ENCODE assay signal across 12 mouse cellular contexts in the genomic region with DNA sequence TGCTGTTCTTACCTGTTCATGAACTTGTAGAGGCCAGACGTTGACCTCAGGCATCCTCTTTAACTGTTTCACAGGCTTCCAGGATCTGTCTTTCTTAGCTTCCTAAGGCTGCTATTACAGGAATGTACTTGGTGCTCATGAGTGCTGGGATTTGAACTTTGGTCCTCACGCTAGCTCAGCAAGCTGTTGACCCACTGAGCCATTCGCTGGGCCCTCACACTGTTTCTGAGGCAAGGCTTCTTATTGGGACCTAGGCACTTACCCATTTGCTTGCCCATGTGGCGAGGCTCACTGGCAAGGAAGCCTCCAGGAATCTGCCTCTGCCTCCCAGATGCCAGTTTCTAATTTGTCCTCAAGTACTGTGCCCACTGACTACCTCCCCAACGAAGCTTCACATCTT. TPM values are rescaled to one million over a fixed set of nuclear protein-coding genes. Genes with fewer than 3 reads are reported as not detected.
DNase-seq lines count a peak whose midpoint lies in the region; ATAC-seq and TF ChIP-seq lines count a peak whose summit lies in the region.
"Had no signal": no experiment of that assay in that cellular context is flagged by ENCODE, and none has a peak within 500 bp of the region (broad histone marks: within the 10 kb centered on the region; RNA-seq: fewer than 3 reads in every experiment).

No protein-coding gene starts in this region.

- DNase-seq in heart, postnatal 25 days (ENCODE audit: low spot score): no peak
- no peak for DNase-seq in lung, postnatal 10 days
- no peak for DNase-seq in liver, postnatal 0 days
- no peak for DNase-seq in adrenal gland, adult 18-20 months (ENCODE audit: low spot score in 2 of 2)
- DNase-seq: gastrocnemius, postnatal 10 days; thymus, adult 18-20 months had no signal

- H3K27me3 ChIP-seq in heart, embryonic 11.5 days (ENCODE audit: control insufficient read depth, insufficient read depth, low read length): 0 out of 2 replicates have a peak, but pooled peaks cover 2% of the 10 kb centered on the region
- H3K27me3 ChIP-seq in lung, embryonic 16.5 days (ENCODE audit: control insufficient read depth, insufficient read depth, low read depth, low read length): no peaks in the 10 kb centered on the region; the same call in 1 of the 2 replicates
- H3K27me3 ChIP-seq in intestine, embryonic 15.5 days (replicated peaks): no peaks in the 10 kb centered on the region
- 0 out of 2 replicates have a peak, but pooled peaks cover 2% of the 10 kb centered on the region for H3K27me3 ChIP-seq in liver, postnatal 0 days (ENCODE audit: insufficient read depth, low read length)

- peak overlapping the region; percentile 86; the same call in 1 of the 2 replicates for H3K4me2 ChIP-seq in heart, embryonic 11.5 days
- peak overlapping the region; percentile 61 for H3K4me2 ChIP-seq in lung, embryonic 16.5 days (ENCODE audit: low read depth, low read length)
- H3K4me2 ChIP-seq in intestine, embryonic 15.5 days (replicated peaks): peak overlapping the region; percentile 76
- H3K4me2 ChIP-seq in liver, postnatal 0 days (ENCODE audit: low read depth, low read length): peak overlapping the region; percentile 97; the same call in 1 of the 2 replicates

- no peak for ATAC-seq in heart, embryonic 11.5 days (replicated peaks; ENCODE audit: insufficient number of reproducible peaks, low FRiP score, low TSS enrichment)
- no peak for ATAC-seq in lung, embryonic 16.5 days (ENCODE audit: low read depth)
- no peak for ATAC-seq in intestine, embryonic 15.5 days
- ATAC-seq in liver, postnatal 0 days: no peak
- ATAC-seq in inflammation-experienced regulatory T-cells, adult 6 months: no peak
- ATAC-seq: activated CD4-positive, CD25-positive, alpha-beta regulatory T cell, adult 4 months had no signal

- no peak overlapping the region for H3K9ac ChIP-seq in heart, embryonic 11.5 days (ENCODE audit: low read depth, low read length)
- H3K9ac ChIP-seq in lung, embryonic 16.5 days (ENCODE audit: low read length): no peak overlapping the region
- no peak overlapping the region for H3K9ac ChIP-seq in intestine, embryonic 15.5 days
- H3K9ac ChIP-seq in liver, postnatal 0 days (replicated peaks): peak overlapping the region; percentile 95; the same call in 1 of the 2 replicates

- peak overlapping the region; percentile 100; the same call in 1 of the 2 replicates for H3K4me3 ChIP-seq in heart, embryonic 11.5 days (ENCODE audit: low read depth, low read length)
- no peak overlapping the region for H3K4me3 ChIP-seq in lung, embryonic 16.5 days (ENCODE audit: low read length)
- H3K4me3 ChIP-seq in intestine, embryonic 15.5 days (replicated peaks): no peak overlapping the region; the same call in 1 of the 2 replicates
- no peak overlapping the region for H3K4me3 ChIP-seq in liver, postnatal 0 days (ENCODE audit: low read depth, low read length)

- H3K27ac ChIP-seq in heart, embryonic 11.5 days (ENCODE audit: low read depth, low read length): no peak overlapping the region
- H3K27ac ChIP-seq in lung, embryonic 16.5 days (ENCODE audit: low read length): no peak overlapping the region
- no peak overlapping the region for H3K27ac ChIP-seq in intestine, embryonic 15.5 days
- H3K27ac ChIP-seq in liver, postnatal 0 days (ENCODE audit: low read depth): no peak overlapping the region

- TF ChIP-seq CTCF in liver, postnatal 0 days (IDR thresholded peaks at IDR 0.05; ENCODE audit: low read depth): no peak

- intact Hi-C loops in heart, postnatal 25 days (cut with DNase I): loop anchor here (5.0 kb wide), 2 partner anchors 37 to 113 kb away; a partner anchor contains a TSS

- H3K9me3 ChIP-seq in heart, embryonic 11.5 days (replicated peaks; ENCODE audit: control insufficient read depth, low read length): no peaks in the 10 kb centered on the region
- H3K9me3 ChIP-seq in lung, embryonic 16.5 days (ENCODE audit: control insufficient read depth, low read length): no peaks in the 10 kb centered on the region
- no peaks in the 10 kb centered on the region for H3K9me3 ChIP-seq in intestine, embryonic 15.5 days
- no peaks in the 10 kb centered on the region for H3K9me3 ChIP-seq in liver, postnatal 0 days (ENCODE audit: low read length)

- WGBS in heart, embryonic 11.5 days (ENCODE audit: insufficient replicate concordance): 44% methylated on average over 5 of the region's 5 CpGs
- WGBS in lung, embryonic 16.5 days: 46% methylated on average over 5 of the region's 5 CpGs
- 46% methylated on average over 5 of the region's 5 CpGs for WGBS in intestine, embryonic 15.5 days
- WGBS in liver, postnatal 0 days (ENCODE audit: insufficient replicate concordance): 47% methylated on average over 5 of the region's 5 CpGs

- H3K4me1 ChIP-seq in heart, embryonic 11.5 days (ENCODE audit: control insufficient read depth, insufficient read depth, low read length): peaks cover 6% of the 10 kb centered on the region
- peaks cover 10% of the 10 kb centered on the region for H3K4me1 ChIP-seq in lung, embryonic 16.5 days (replicated peaks; ENCODE audit: control insufficient read depth, insufficient read depth, low read length)
- H3K4me1 ChIP-seq in intestine, embryonic 15.5 days (replicated peaks): 0 out of 2 replicates have a peak, but pooled peaks cover 7% of the 10 kb centered on the region
- peaks cover 21% of the 10 kb centered on the region for H3K4me1 ChIP-seq in liver, postnatal 0 days (ENCODE audit: insufficient read depth)

- no peak for TF ChIP-seq EP300 in liver, postnatal 0 days (IDR thresholded peaks at IDR 0.05; ENCODE audit: low read depth)

- no peaks in the 10 kb centered on the region for H3K36me3 ChIP-seq in heart, embryonic 11.5 days (ENCODE audit: control insufficient read depth, insufficient read depth, low read length)
- H3K36me3 ChIP-seq in lung, embryonic 16.5 days (ENCODE audit: control insufficient read depth, insufficient read depth, low read length): no peaks in the 10 kb centered on the region
- no peaks in the 10 kb centered on the region for H3K36me3 ChIP-seq in intestine, embryonic 15.5 days
- H3K36me3 ChIP-seq in liver, postnatal 0 days (replicated peaks; ENCODE audit: insufficient read depth, low read length): 0 out of 2 replicates have a peak, but pooled peaks cover 3% of the 10 kb centered on the region

RNA-seq across cellular contexts. Expression of a gene that starts 1.4 kb away (rescaled TPM):
- polyA plus RNA-seq in heart, embryonic 11.5 days (2014; fragmentation: Nextera tagmentation; extraction: Ambion mirVana): 85.8 and 93.7 TPM in 2 replicates
- 10 to 100 TPM; 81.6 to 89.8 TPM for total RNA-seq in heart, postnatal 25 days (2021)
- 71.3 and 72.0 TPM in 2 replicates for polyA plus RNA-seq in lung, embryonic 16.5 days (2015; fragmentation: Nextera tagmentation; extraction: Ambion mirVana)
- polyA plus RNA-seq in intestine, embryonic 15.5 days (2015; fragmentation: Nextera tagmentation; extraction: Ambion mirVana): 79.5 and 85.1 TPM in 2 replicates
- 35.8 and 37.2 TPM in 2 replicates for polyA plus RNA-seq in liver, postnatal 0 days (2015; fragmentation: Nextera tagmentation; extraction: Ambion mirVana)
- 10 to 100 TPM; 29.6 to 31.6 (median 31.4) TPM for polyA plus RNA-seq in inflammation-experienced regulatory T-cells, adult 6 months (2017; shearing (Covaris generic))
- total RNA-seq in adrenal gland, adult 18-20 months (2021): 100 to 1,000 TPM; 131 to 161 TPM

RNA-seq across cellular contexts. Expression of a gene that starts 1.8 kb away (rescaled TPM):
- not detected in 2 replicates for polyA plus RNA-seq in heart, embryonic 11.5 days (2014; fragmentation: Nextera tagmentation; extraction: Ambion mirVana)
- total RNA-seq in heart, postnatal 25 days (2021): 1 to 10 TPM in 1 of 2 experiments, not detected in 1; 1.1 TPM
- 0.67 TPM in 1 of 2 replicates, not detected in the other for polyA plus RNA-seq in lung, embryonic 16.5 days (2015; fragmentation: Nextera tagmentation; extraction: Ambion mirVana)
- polyA plus RNA-seq in intestine, embryonic 15.5 days (2015; fragmentation: Nextera tagmentation; extraction: Ambion mirVana): 0.69 and 1.8 TPM in 2 replicates
- 0.79 and 1.1 TPM in 2 replicates for polyA plus RNA-seq in liver, postnatal 0 days (2015; fragmentation: Nextera tagmentation; extraction: Ambion mirVana)
- not detected for polyA plus RNA-seq in inflammation-experienced regulatory T-cells, adult 6 months (2017; shearing (Covaris generic))
- total RNA-seq in adrenal gland, adult 18-20 months (2021): 1 to 10 TPM in 1 of 2 experiments, under 1 TPM in 1; 0.77 to 1.6 TPM
- total RNA-seq: gastrocnemius, postnatal 10 days had no signal
- polyA plus RNA-seq: activated CD4-positive, CD25-positive, alpha-beta regulatory T cell, adult 4 months; CD4-positive, CD25-positive, alpha-beta regulatory T cell, adult 4 months had no signal
